16 mouse cellular contexts compared by ENCODE assay signal in genomic region chr2:17692926-17693325, GRCm38 (mm10). TPM values are rescaled to one million over a fixed set of nuclear protein-coding genes. Genes with fewer than 3 reads are reported as not detected.
"Had no signal": no experiment of that assay in that cellular context is flagged by ENCODE, and none has a peak within 500 bp of the region (broad histone marks: within the 10 kb centered on the region; RNA-seq: fewer than 3 reads in every experiment).

No protein-coding gene starts in this region.

- H3K36me3 ChIP-seq: liver, embryonic 15.5 days; lung, embryonic 15.5 days; midbrain, embryonic 12.5 days; neural tube, embryonic 12.5 days; stomach, embryonic 15.5 days had no signal

- DNase-seq: liver, postnatal 0 days; lung, adult 2 months; lung, postnatal 10 days; midbrain, embryonic 14.5 days; right cerebral cortex, postnatal 14 days; thymus, adult 2 months; thymus, postnatal 25 days; thymus, postnatal 4 days had no signal

- H3K4me2 ChIP-seq: liver, embryonic 15.5 days; lung, embryonic 15.5 days; midbrain, embryonic 12.5 days; neural tube, embryonic 12.5 days; stomach, embryonic 15.5 days had no signal

- H3K9ac ChIP-seq: liver, embryonic 15.5 days; liver, postnatal 0 days; lung, embryonic 15.5 days; midbrain, embryonic 12.5 days; neural tube, embryonic 12.5 days; stomach, embryonic 15.5 days had no signal

- H3K27ac ChIP-seq: liver, embryonic 15.5 days; lung, embryonic 15.5 days; macrophage; midbrain, embryonic 12.5 days; neural tube, embryonic 12.5 days; stomach, embryonic 15.5 days; stomach, postnatal 0 days had no signal

- H3K9me3 ChIP-seq: liver, embryonic 15.5 days; lung, embryonic 15.5 days; megakaryocyte, embryonic 14.5 days; midbrain, embryonic 12.5 days; neural tube, embryonic 12.5 days; stomach, embryonic 15.5 days had no signal

- H3K4me3 ChIP-seq: liver, embryonic 15.5 days; lung, embryonic 15.5 days; megakaryocyte, embryonic 14.5 days; midbrain, embryonic 12.5 days; neural tube, embryonic 12.5 days; stomach, embryonic 15.5 days had no signal

- H3K27me3 ChIP-seq: liver, embryonic 15.5 days; lung, embryonic 15.5 days; megakaryocyte, embryonic 14.5 days; midbrain, embryonic 12.5 days; neural tube, embryonic 12.5 days; stomach, embryonic 15.5 days had no signal

- ATAC-seq: liver, postnatal 0 days had no signal

- H3K4me1 ChIP-seq: liver, embryonic 15.5 days; midbrain, embryonic 12.5 days; neural tube, embryonic 12.5 days; stomach, embryonic 15.5 days had no signal

RNA-seq across cellular contexts. Expression of gene Nebl, which starts 38.3 kb away (rescaled TPM):
- polyA plus RNA-seq: macrophage had no signal
